Mouse (Mus musculus) embryonic facial prominence, embryonic 13.5 days (tissue): ENCODE results near the gene Cabcoco1. TPM values are rescaled to one million over a fixed set of nuclear protein-coding genes. Genes with fewer than 3 reads are reported as not detected.

Experiments used
- polyA plus RNA-seq: library from polyadenylated mRNA; unstranded; fragments of >200 nt; fragmentation: Nextera tagmentation; extraction: Ambion mirVana; gene quantifications from 2 replicates; pipeline ENCODE4 v1.2.1, GENCODE M21; 2015

Gene Cabcoco1
- polyA plus RNA-seq, 1 experiment from 2014 or later = 2.1 TPM

Other genes with a start within 250 kb of the Cabcoco1 start
- gene Tmem26, start 181.8 kb upstream of the Cabcoco1 start, polyA plus RNA-seq = 77.8 and 80.4 TPM in 2 replicates